Mouse (Mus musculus) myocyte (in vitro differentiated cells): ENCODE measurements around the gene Rbbp5. TPM values are rescaled to one million over a fixed set of nuclear protein-coding genes. Genes with fewer than 3 reads are reported as not detected.

ENCODE experiments used
- H3K27me3 ChIP-seq: one replicate; pipeline ENCODE4 v1.6.1; 2011; ENCODE audit not compliant: control insufficient read depth, insufficient read depth, insufficient read length
- H3K36me3 ChIP-seq: one replicate; pipeline ENCODE4 v1.6.1; 2011; ENCODE audit not compliant: control insufficient read depth, insufficient read depth
- H3K4me2 ChIP-seq: one replicate; pipeline ENCODE4 v1.6.1; 2011; ENCODE audit warnings: low read depth, control low read depth
- H3K4me3 ChIP-seq: one replicate; pipeline ENCODE4 v1.5.1; 2011; ENCODE audit warnings: mild to moderate bottlenecking, control low read depth, moderate library complexity
- H3K79me2 ChIP-seq: one replicate; pipeline ENCODE4 v1.6.1; 2011; ENCODE audit not compliant: control insufficient read depth, insufficient read depth
- H3ac ChIP-seq: one replicate; pipeline ENCODE4 v1.6.1; 2011; ENCODE audit not compliant: control insufficient read depth, insufficient read length
- CEBPB ChIP-seq: IDR thresholded peaks from 2 replicates; pipeline ENCODE4 v1.6.1; 2011; ENCODE audit warnings: mild to moderate bottlenecking, moderate library complexity; ENCODE audit not compliant: poor library complexity, insufficient read depth, severe bottlenecking
- E2F4 ChIP-seq: IDR thresholded peaks from one replicate; pipeline ENCODE4 v1.6.1; 2011; ENCODE audit warnings: mild to moderate bottlenecking, control low read depth, moderate library complexity; ENCODE audit not compliant: insufficient read depth
- MAX ChIP-seq: IDR thresholded peaks from one replicate; pipeline ENCODE4 v1.6.1; 2011; ENCODE audit warnings: low read depth, mild to moderate bottlenecking, control low read depth
- MYOD1 ChIP-seq, 3 experiments: IDR thresholded peaks; one replicate each; pipeline ENCODE4 v1.6.1; 2011; ENCODE audit warnings: control low read depth in 2 of 3, low read depth in 2 of 3, mild to moderate bottlenecking in 2 of 3, moderate library complexity in 1 of 3; ENCODE audit not compliant: insufficient read length in 2 of 3, control insufficient read depth in 1 of 3
- MYOG ChIP-seq, 3 experiments: IDR thresholded peaks; one replicate each; pipeline ENCODE4 v1.6.1; 2011; ENCODE audit warnings: control low read depth in 2 of 3, low read depth in 2 of 3, mild to moderate bottlenecking in 2 of 3; ENCODE audit not compliant: insufficient read length in 2 of 3, control insufficient read depth in 1 of 3, insufficient read depth in 1 of 3
- POLR2A ChIP-seq: IDR thresholded peaks from one replicate; pipeline ENCODE4 v1.6.1; 2011; ENCODE audit warnings: low read depth, mild to moderate bottlenecking, control low read depth, moderate library complexity; ENCODE audit not compliant: insufficient read length
- POLR2AphosphoS2 ChIP-seq: IDR thresholded peaks from one replicate; pipeline ENCODE4 v1.6.1; 2011; ENCODE audit warnings: low read depth, control low read depth; ENCODE audit not compliant: insufficient read length
- REST ChIP-seq: IDR thresholded peaks from one replicate; pipeline ENCODE4 v1.6.1; 2011; ENCODE audit warnings: mild to moderate bottlenecking, control low read depth, moderate library complexity; ENCODE audit not compliant: insufficient read depth, insufficient read length
- SRF ChIP-seq: IDR thresholded peaks from one replicate; pipeline ENCODE4 v1.6.1; 2011; ENCODE audit warnings: low read depth; ENCODE audit not compliant: control insufficient read depth, insufficient read length
- TCF12 ChIP-seq: IDR thresholded peaks from one replicate; pipeline ENCODE4 v1.6.1; 2011; ENCODE audit warnings: mild to moderate bottlenecking, control low read depth; ENCODE audit not compliant: poor library complexity, insufficient read depth, severe bottlenecking
- TCF3 ChIP-seq: IDR thresholded peaks from one replicate; pipeline ENCODE4 v1.6.1; 2011; ENCODE audit warnings: low read depth, control low read depth; ENCODE audit not compliant: insufficient read length
- USF1 ChIP-seq: IDR thresholded peaks from one replicate; pipeline ENCODE4 v1.6.1; 2011; ENCODE audit warnings: low read depth, mild to moderate bottlenecking, control low read depth, moderate library complexity
- polyA plus RNA-seq: library from polyadenylated mRNA; unstranded; fragments of >200 nt; fragmentation: generic; extraction: Trizol; gene quantifications from one replicate; pipeline ENCODE4 v1.2.1, GENCODE M21; 2012; ENCODE audit warnings: missing spikeins

Gene Rbbp5
- polyA plus RNA-seq, 1 experiment: 27.3 TPM

DNA sequence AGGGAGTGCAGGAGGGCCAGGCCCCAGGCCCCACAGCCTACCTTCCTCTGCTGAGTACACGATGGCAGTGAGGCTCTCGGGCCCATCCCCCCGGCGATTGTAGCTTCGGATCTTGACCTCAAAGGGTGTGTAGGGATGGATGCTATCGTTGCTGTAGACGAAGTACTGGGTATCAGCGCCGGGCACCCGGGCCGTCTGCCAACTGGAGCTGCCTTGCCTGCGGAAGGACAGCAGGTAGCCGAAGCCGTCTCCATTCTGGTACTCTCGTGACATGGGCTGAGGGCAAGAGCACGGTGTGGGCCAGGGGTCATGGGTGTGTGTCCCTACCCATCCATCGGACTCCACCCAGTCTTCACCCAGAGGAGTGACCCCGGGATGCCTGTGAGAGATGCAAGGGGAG is 41.5 kb downstream of the Rbbp5 start:
- H3K27me3 ChIP-seq: peaks cover 64% of the 10 kb centered on the region
- no peak for TF ChIP-seq CEBPB
- no peak for TF ChIP-seq USF1
- TF ChIP-seq REST: no peak
- no peak for TF ChIP-seq TCF12
- TF ChIP-seq MYOG (IDR thresholded peaks at IDR 0.05; ENCODE audit: control insufficient read depth in 1 of 3, insufficient read depth in 1 of 3, insufficient read length in 2 of 3, low read depth in 2 of 3): no peak
- TF ChIP-seq TCF3: no peak
- TF ChIP-seq POLR2AphosphoS2: no peak
- TF ChIP-seq SRF: no peak
- TF ChIP-seq E2F4: no peak
- TF ChIP-seq MYOD1 (IDR thresholded peaks at IDR 0.05; ENCODE audit: control insufficient read depth in 1 of 3, insufficient read length in 2 of 3, low read depth in 2 of 3): no peak
- TF ChIP-seq POLR2A: no peak
- no peak for TF ChIP-seq MAX

DNA sequence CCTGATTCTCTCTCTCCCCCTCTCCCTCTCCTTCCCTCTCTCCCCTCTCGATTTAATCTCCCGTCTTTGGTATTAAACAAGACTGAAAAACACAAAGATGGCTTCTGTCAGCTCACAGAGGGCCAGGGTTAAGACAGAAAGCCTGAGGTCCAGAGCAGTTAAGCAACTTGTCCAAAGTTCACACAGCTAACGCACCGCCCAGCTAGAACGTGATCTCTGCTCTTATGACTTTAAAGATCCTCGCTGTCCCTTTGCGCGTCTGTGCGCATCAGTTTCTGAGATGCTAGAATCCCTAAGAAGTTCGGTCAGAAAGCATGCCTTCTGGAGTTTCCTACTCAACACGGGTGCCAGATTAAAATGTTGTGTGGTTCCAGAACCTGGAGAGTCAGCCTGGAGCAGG is 42.6 kb downstream of the Rbbp5 start:
- Histone ChIP-seq H3K36me3 (no peaks in the 10 kb centered on the region), H3K79me2 (no peaks in the 10 kb centered on the region), H3K4me3 (no peak overlapping the region), H3ac (no peak overlapping the region), H3K27me3 (peaks cover 61% of the 10 kb centered on the region), H3K4me2 (no peak overlapping the region)
- TF ChIP-seq MYOD1 (IDR thresholded peaks at IDR 0.05; ENCODE audit: control insufficient read depth in 1 of 3, insufficient read length in 2 of 3, low read depth in 2 of 3): no peak
- TF ChIP-seq USF1: no peak

More for the DNA sequence above, 41.5 kb downstream of the Rbbp5 start:
- Histone ChIP-seq H3ac (no peak overlapping the region), H3K36me3 (no peaks in the 10 kb centered on the region), H3K4me2 (no peak overlapping the region), H3K4me3 (no peak overlapping the region), H3K79me2 (no peaks in the 10 kb centered on the region)

GRCm38 (mm10) chr1:132520764-132521163 is 43.6 kb downstream of the Rbbp5 start:
- H3K4me2 ChIP-seq: no peak overlapping the region
- TF ChIP-seq MAX (no peak), E2F4 (no peak), POLR2A (no peak), MYOG (IDR thresholded peaks at IDR 0.05; ENCODE audit: control insufficient read depth in 1 of 3, insufficient read depth in 1 of 3, insufficient read length in 2 of 3, low read depth in 2 of 3) (no peak)
- no peak overlapping the region for H3ac ChIP-seq
- no peaks in the 10 kb centered on the region for H3K36me3 ChIP-seq
- H3K79me2 ChIP-seq: no peaks in the 10 kb centered on the region
- H3K27me3 ChIP-seq: peaks cover 60% of the 10 kb centered on the region
- no peak overlapping the region for H3K4me3 ChIP-seq

- no peak overlapping the region for H3K4me3 ChIP-seq
- peaks cover 60% of the 10 kb centered on the region for H3K27me3 ChIP-seq
- no peak for TF ChIP-seq TCF12
- no peak for TF ChIP-seq USF1
- no peak for TF ChIP-seq POLR2AphosphoS2
- no peak for TF ChIP-seq CEBPB
- TF ChIP-seq MYOG (IDR thresholded peaks at IDR 0.05; ENCODE audit: control insufficient read depth in 1 of 3, insufficient read depth in 1 of 3, insufficient read length in 2 of 3, low read depth in 2 of 3): no peak
- no peak for TF ChIP-seq REST
- no peak for TF ChIP-seq SRF
- no peak for TF ChIP-seq MAX
- TF ChIP-seq E2F4: no peak
- TF ChIP-seq POLR2A: no peak
- no peak for TF ChIP-seq MYOD1 (IDR thresholded peaks at IDR 0.05; ENCODE audit: control insufficient read depth in 1 of 3, insufficient read length in 2 of 3, low read depth in 2 of 3)
- no peak for TF ChIP-seq TCF3
Measured at GRCm38 (mm10) chr1:132523048-132523447, 45.9 kb downstream of the Rbbp5 start.

GRCm38 (mm10) chr1:132523920-132524319 is 46.8 kb downstream of the Rbbp5 start:
- Histone ChIP-seq H3K4me3 (no peak overlapping the region), H3K36me3 (no peaks in the 10 kb centered on the region), H3K4me2 (no peak overlapping the region), H3ac (no peak overlapping the region), H3K79me2 (no peaks in the 10 kb centered on the region), H3K27me3 (peaks cover 59% of the 10 kb centered on the region)
- TF ChIP-seq MAX (no peak), MYOD1 (IDR thresholded peaks at IDR 0.05; ENCODE audit: control insufficient read depth in 1 of 3, insufficient read length in 2 of 3, low read depth in 2 of 3) (no peak), REST (no peak), MYOG (IDR thresholded peaks at IDR 0.05; ENCODE audit: control insufficient read depth in 1 of 3, insufficient read depth in 1 of 3, insufficient read length in 2 of 3, low read depth in 2 of 3) (no peak)

More at GRCm38 (mm10) chr1:132523048-132523447, 45.9 kb downstream of the Rbbp5 start:
- H3K79me2 ChIP-seq: no peaks in the 10 kb centered on the region
- H3K36me3 ChIP-seq: no peaks in the 10 kb centered on the region
- no peak overlapping the region for H3K4me2 ChIP-seq
- H3ac ChIP-seq: no peak overlapping the region
